Comparison of ENCODE assay signal across 8 mouse cellular contexts in genomic region chr1:91209343-91209742, GRCm38 (mm10). TPM values are rescaled to one million over a fixed set of nuclear protein-coding genes. Genes with fewer than 3 reads are reported as not detected.
DNase-seq lines count a peak whose midpoint lies in the region; ATAC-seq and TF ChIP-seq lines count a peak whose summit lies in the region.

No protein-coding gene starts in this region.

- peaks cover 13% of the 10 kb centered on the region for H3K4me1 ChIP-seq in forebrain, embryonic 14.5 days (ENCODE audit: control insufficient read depth, insufficient read depth, low read length)
- H3K4me1 ChIP-seq in forebrain, embryonic 12.5 days = no peaks in the 10 kb centered on the region

- ATAC-seq in forebrain, embryonic 14.5 days = peak; percentile 35
- no peak for ATAC-seq in forebrain, embryonic 12.5 days (ENCODE audit: low FRiP score)

- H3K4me2 ChIP-seq in forebrain, embryonic 14.5 days (ENCODE audit: low read length) = no peak overlapping the region
- H3K4me2 ChIP-seq in forebrain, embryonic 12.5 days = no peak overlapping the region

- no peaks in the 10 kb centered on the region for H3K27me3 ChIP-seq in forebrain, embryonic 14.5 days (replicated peaks; ENCODE audit: control insufficient read depth, insufficient read depth, low read length)
- no peaks in the 10 kb centered on the region for H3K27me3 ChIP-seq in forebrain, embryonic 12.5 days

- WGBS in forebrain, embryonic 14.5 days = 80% methylated on average over 6 of the region's 6 CpGs
- 87% methylated on average over 6 of the region's 6 CpGs for WGBS in forebrain, embryonic 12.5 days

- no peak for TF ChIP-seq POLR2A in brain, embryonic 14.5 days (IDR thresholded peaks at IDR 0.05; ENCODE audit: borderline replicate concordance, extremely low read depth, insufficient read depth, insufficient read length, poor library complexity, severe bottlenecking)

- H3K9ac ChIP-seq in forebrain, embryonic 14.5 days (ENCODE audit: low read length) = no peak overlapping the region
- no peak overlapping the region for H3K9ac ChIP-seq in forebrain, embryonic 12.5 days

- TF ChIP-seq CTCF in brain, embryonic 14.5 days (IDR thresholded peaks at IDR 0.05; ENCODE audit: borderline replicate concordance, extremely low read depth, insufficient read depth, insufficient read length) = no peak

- H3K27ac ChIP-seq in forebrain, embryonic 14.5 days (ENCODE audit: low read depth, low read length) = peak overlapping the region; percentile 55; the same call in 1 of the 2 replicates
- H3K27ac ChIP-seq in forebrain, embryonic 12.5 days = no peak overlapping the region

- intact Hi-C loops in left cerebral cortex, postnatal 14 days (cut with DNase I) = no loop called here

- no peaks in the 10 kb centered on the region for H3K36me3 ChIP-seq in forebrain, embryonic 14.5 days (ENCODE audit: control insufficient read depth, insufficient read depth, low read length)
- H3K36me3 ChIP-seq in forebrain, embryonic 12.5 days (replicated peaks) = no peaks in the 10 kb centered on the region

- no peaks in the 10 kb centered on the region for H3K9me3 ChIP-seq in forebrain, embryonic 14.5 days (replicated peaks; ENCODE audit: control insufficient read depth, low read length)
- H3K9me3 ChIP-seq in forebrain, embryonic 12.5 days = no peaks in the 10 kb centered on the region

- no peak overlapping the region for H3K4me3 ChIP-seq in forebrain, embryonic 14.5 days (ENCODE audit: low read depth, low read length)
- H3K4me3 ChIP-seq in forebrain, embryonic 12.5 days (replicated peaks) = no peak overlapping the region

- DNase-seq in forebrain, embryonic 14.5 days (ENCODE audit: low spot score) = peak; percentile 59
- DNase-seq in brain, embryonic 14.5 days (ENCODE audit: low read depth) = peak; percentile 80
- peak; percentile 28 for DNase-seq in gastrocnemius, postnatal 10 days
- peak; percentile 76 to 89 for DNase-seq in left cerebral cortex, postnatal 14 days (ENCODE audit: low spot score in 2 of 2)
- DNase-seq in spleen, adult 18-20 months = no peak
- DNase-seq in yolk sac, embryonic 10.5 days (ENCODE audit: low spot score) = no peak
- DNase-seq in spleen, postnatal 36 days (ENCODE audit: low spot score in 2 of 2) = no peak

RNA-seq across cellular contexts. Expression of gene Ramp1, which starts 29.7 kb away (rescaled TPM):
- polyA plus RNA-seq in forebrain, embryonic 14.5 days (2014; fragmentation: Nextera tagmentation; extraction: Ambion mirVana) = 2.6 and 3.0 TPM in 2 replicates
- 0.10 and 0.26 TPM in 2 replicates for polyA plus RNA-seq in forebrain, embryonic 12.5 days (2016; fragmentation: Nextera tagmentation; extraction: Ambion mirVana)
- polyA plus RNA-seq in brain, embryonic 14.5 days (2012; rRNA removed) = 2.6 and 3.8 TPM in 2 replicates
- 10 to 100 TPM; 43.7 to 47.1 TPM for total RNA-seq in gastrocnemius, postnatal 10 days (2021)
- total RNA-seq in left cerebral cortex, postnatal 14 days (2021) = 10 to 100 TPM; 48.3 to 48.8 TPM

RNA-seq across cellular contexts. Expression of gene Ube2f, which starts 40.8 kb away (rescaled TPM):
- polyA plus RNA-seq in forebrain, embryonic 14.5 days (2014; fragmentation: Nextera tagmentation; extraction: Ambion mirVana) = 73.0 and 78.8 TPM in 2 replicates
- 75.9 and 78.9 TPM in 2 replicates for polyA plus RNA-seq in forebrain, embryonic 12.5 days (2016; fragmentation: Nextera tagmentation; extraction: Ambion mirVana)
- 45.8 and 58.6 TPM in 2 replicates for polyA plus RNA-seq in brain, embryonic 14.5 days (2012; rRNA removed)
- total RNA-seq in gastrocnemius, postnatal 10 days (2021) = 10 to 100 TPM; 56.3 to 57.2 TPM
- total RNA-seq in left cerebral cortex, postnatal 14 days (2021) = 10 to 100 TPM; 52.5 to 58.4 TPM

Comparison
In these comparisons a context has a peak if more than half of its experiments do, and no peak if none do; other contexts are left out.
1. DNase-seq: peak in forebrain, embryonic 14.5 days (single experiment), brain, embryonic 14.5 days (single experiment), gastrocnemius, postnatal 10 days (single experiment) and left cerebral cortex, postnatal 14 days (2 of 2); none in spleen, adult 18-20 months (0 of 2), yolk sac, embryonic 10.5 days (single experiment) and spleen, postnatal 36 days (0 of 2).